Mouse (Mus musculus): ENCODE data around the gene Ccdc62.

DNA sequence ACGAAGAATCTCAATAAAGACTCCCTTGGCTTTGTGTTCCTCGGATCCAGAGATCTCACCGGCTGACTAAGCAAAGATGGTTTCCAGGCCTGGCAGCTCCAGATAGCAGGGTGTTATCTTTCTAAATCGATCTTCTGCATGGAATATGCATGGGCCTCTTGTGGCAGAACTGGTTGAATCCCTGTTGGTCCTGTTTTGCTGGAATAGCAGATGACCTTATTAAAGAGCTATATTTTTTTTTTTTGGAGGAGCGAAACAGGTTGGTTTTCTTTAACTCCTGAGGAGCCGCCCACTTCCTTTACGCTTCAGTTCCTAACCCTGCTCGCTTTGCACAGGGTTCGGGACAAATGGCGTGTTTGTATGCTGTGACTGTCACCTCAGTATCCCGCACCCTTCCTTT lies 34.1 kb upstream of the Ccdc62 start:
- TF ChIP-seq CTCF (IDR thresholded peaks at IDR 0.05; ENCODE audit: borderline replicate concordance, control insufficient read depth, extremely low read depth, insufficient read depth, low read length, poor library complexity) (no peak), POLR2A (IDR thresholded peaks at IDR 0.05; ENCODE audit: control insufficient read depth, extremely low read depth, insufficient read depth, low read length, poor library complexity) (no peak)
